Mouse (Mus musculus): ENCODE data around the gene Vsx1.

DNA sequence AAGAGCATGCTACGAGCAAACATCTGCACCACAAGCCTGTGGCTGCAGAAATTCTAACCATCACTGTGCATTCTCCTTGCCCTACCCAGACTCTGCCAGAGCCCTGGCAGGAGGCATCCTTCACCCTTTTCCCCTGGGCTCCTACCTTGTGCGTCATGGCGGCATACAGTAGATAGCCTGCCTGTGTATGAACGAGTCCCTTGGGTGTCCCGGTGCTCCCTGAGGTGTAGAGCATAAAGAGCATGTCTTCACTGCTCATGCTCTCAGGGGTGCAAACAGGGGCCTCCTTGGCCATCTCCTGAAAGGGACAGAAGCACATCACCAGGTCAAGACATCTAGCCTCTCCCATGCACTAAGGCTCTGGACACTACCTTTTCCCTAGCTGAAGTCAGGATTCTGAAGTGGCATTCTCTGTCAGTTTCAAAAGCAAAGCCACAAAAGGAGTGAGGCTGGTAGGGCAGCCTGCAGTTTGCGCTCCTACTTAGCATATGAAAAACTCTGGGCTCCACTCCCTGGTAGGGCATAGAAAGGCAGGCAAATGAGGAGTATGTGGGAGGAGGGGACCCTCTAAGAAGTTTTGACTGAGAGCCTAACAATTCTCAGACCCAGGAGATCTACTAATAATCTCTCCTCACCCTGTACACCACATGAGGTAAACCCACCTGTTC lies 51.3 kb downstream of the Vsx1 start:
- TF ChIP-seq CTCF (IDR thresholded peaks at IDR 0.05; ENCODE audit: control insufficient read depth, insufficient read depth, insufficient replicate concordance, low read depth, low read length) (no peak), POLR2A (IDR thresholded peaks at IDR 0.05; ENCODE audit: control insufficient read depth, low read depth, low read length) (no peak)

All from testis, adult 2 months (tissue).